Mouse (Mus musculus): ENCODE measurements around the gene Arhgef15. TPM values are rescaled to one million over a fixed set of nuclear protein-coding genes. Genes with fewer than 3 reads are reported as not detected.
"Not testable (repeated sequence)": the region's sequence is repeated elsewhere in the genome, so short reads cannot be mapped to it uniquely, and the experiment has no call there.

Gene Arhgef15
- total RNA-seq, 2 experiments from 2014 or later = 20.4 to 24.0 TPM

DNA sequence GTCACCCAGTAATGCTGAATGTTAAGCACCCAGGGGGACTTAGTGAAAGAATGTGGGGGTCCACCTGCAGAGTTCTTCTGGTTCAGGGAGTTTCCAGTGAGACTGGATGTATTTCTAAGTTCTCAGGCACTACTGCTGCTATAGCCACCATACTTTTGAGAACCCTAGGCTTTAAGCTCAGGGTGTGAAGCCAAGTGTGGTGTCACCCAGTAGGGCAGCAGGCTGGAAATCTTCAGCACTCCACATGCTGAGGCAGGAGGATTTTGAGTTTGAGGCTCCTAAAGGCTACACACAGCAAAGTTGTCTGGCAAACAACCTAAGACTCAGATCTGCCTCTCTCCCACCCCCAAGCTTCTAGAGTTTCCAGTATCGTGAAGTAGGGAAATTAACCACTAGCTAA is 9.3 kb upstream of the Arhgef15 start:
- no peak for DNase-seq (ENCODE audit: low spot score in 2 of 2)

DNA sequence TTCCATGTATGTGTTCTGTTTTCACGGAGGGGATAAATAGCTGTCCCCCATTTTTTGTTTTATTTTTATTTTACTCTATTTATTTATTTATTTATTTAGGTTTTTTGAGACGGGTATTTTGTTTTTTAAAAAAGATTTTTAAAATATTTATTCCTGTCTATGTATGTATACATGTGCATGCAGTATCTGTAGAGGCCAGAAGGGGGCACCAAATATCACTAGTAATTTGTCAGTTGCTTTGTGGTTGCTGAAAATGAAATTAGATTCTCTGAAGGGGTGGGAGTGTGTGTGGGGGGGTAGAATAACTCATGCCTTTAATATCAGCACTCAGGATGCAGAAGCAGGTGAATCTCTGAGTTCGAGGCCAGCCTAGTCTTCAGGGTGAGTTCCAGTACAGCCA is 8.6 kb upstream of the Arhgef15 start:
- DNase-seq (ENCODE audit: low spot score in 2 of 2) = peak in 1 of 2 experiments; percentile 62

DNA sequence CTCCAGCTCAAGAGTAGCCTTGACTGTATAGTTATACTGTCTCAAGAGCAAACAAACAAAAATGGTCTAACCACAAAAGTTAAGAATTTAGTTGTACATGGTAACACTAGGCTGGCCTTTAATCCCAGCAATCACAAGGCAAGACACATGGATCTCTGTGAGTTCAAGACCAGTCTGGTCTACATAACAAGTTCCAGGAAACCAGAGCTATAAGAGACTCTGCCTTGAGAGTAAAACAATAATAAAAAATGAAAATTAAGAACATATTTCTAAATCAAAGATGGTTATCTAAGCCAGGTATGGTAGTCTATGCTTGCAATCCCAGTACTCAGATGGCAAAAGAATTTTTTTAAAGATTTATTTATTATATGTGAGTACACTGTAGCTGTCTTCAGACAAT is 7.8 kb upstream of the Arhgef15 start:
- no peak for DNase-seq (ENCODE audit: low spot score in 2 of 2)

DNA sequence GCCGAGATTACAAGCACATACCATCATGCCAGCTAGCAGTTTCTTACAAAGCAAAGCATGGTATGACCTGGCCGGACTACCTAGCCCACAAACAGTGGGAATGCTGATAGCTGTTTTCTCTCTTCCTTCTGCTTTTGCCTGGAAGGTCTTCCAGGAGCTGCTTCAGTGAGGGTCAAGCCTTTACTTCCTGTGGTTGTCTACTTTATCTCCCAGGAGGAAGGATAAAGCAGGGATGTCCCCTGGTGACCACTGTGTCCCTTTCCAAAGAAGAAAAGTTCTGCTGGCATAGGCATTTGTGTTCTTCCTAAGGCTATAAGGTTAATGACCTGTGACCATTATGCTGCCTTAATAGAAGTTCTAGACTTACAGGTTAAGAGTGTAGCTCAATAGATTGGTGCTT is 6.1 kb upstream of the Arhgef15 start:
- no peak for DNase-seq (ENCODE audit: low spot score in 2 of 2)

DNA sequence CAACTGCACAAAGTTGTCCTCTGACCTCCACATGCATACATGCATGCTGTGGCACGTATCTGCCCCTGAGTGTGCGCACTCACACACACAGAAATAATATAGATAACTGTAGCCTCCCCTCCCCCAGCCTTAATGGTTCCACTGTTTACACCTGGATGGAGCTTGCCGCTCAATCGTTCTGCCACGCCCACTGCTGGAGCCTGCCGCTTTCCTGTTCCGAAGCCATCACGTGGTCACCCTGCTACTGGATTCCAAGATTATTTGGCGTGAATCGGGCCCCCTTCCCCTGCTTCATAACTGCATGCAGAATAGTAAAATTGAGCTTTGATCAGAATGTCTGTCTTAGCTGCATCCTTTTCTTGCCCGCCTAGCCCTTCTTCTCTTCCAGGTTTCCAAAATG is 4.9 kb upstream of the Arhgef15 start:
- not testable (repeated sequence) for DNase-seq (ENCODE audit: low spot score in 2 of 2)

DNA sequence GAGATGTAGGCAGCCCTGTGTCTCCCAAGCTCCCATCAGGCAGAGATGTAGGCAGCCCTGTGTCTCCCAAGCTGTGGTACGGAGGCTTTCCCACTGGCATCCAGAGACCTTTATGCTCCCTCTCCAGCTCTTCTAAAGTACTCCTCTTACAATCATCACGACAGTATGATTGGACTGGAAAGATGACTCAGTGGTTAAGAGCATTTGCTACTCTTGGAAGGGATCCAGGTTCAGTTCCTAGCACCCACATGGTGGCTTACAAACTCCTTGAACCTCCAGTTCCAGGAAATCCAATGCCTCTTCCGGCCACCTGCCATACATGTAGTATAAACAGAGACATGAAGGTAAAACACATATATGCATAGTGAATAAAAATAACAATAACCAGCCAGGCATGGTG is 4.3 kb upstream of the Arhgef15 start:
- no peak for DNase-seq (ENCODE audit: low spot score in 2 of 2)

DNA sequence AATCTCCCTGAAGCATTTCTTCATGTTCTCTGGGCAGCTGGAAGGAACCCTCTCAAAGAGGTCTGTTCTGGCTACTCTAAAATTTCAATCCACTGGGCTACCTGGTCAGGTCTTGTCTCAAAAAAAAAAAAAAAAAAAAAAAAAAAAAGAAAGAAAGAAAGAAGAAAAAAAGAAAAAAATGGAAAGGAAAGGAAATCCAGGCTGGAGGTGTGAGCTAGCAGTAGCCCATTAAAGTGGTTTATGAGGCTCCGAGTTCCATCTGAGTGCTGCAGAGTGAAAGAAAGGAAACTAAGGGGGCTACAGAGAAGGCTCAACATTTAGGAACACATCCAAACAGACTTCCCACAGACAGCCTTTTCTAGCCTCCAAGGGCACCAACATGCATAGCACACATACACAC is 691 bp upstream of the Arhgef15 start:
- no peak for DNase-seq (ENCODE audit: low spot score in 2 of 2)

DNA sequence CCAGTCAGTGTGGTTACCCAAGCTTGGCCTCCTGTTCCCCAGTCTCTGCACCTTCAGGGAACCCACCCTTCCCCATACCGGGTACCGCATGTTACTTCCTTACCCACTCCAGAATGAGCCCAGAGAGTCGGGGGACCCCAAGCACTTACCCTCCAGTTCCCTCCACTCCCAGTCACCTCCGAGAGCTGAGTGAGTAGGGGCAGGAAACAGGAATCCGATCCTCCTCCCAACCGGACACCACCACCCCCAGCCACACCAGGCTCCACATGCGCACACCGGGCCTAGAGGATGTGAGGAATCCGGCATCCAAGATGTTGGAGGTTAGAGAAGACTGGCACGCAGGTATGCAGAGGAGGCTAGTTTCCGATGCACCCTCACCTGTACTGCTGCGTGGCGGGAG is 583 bp downstream of the Arhgef15 start:
- DNase-seq (ENCODE audit: low spot score in 2 of 2) = no peak

DNA sequence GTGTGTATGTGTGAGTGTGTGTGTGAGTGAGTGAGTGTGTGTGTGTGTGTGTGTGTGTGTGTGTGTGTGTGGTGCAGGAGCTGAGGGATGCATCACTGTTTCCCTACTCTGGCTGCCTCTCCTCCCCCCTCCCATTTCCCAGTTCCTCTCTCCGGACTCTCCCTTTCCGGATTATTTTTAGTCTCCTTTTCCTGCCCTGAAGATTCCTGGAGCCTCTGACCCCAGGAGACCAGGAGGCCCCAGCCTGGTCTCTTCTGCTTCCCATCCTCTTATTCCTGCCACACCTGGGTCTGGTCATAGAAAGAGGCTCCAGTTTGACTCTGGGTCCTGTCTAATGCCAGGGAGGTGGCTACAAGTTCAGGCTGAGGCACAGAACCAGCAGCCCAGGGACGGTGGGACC is 1.2 kb downstream of the Arhgef15 start:
- no peak for DNase-seq (ENCODE audit: low spot score in 2 of 2)

DNA sequence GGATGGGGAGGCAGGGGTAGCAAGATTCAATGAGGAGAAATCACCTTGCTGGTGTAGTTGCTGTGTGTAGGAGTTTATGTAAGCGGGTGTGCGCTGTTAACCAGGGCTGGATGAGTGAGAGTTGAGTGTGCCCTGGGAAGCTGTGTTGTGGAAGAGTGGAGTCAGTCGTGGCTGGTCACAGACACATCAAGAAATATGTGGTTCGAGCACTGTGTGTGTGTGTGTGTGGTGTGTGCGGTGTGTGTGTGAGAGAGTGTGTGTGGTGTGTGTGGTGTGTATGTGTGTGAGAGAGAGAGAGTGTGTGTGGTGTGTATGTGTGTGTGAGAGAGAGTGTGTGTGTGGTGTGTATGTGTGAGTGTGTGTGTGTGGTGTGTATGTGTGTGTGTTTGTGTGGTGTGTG is 1.8 kb downstream of the Arhgef15 start:
- no peak for DNase-seq (ENCODE audit: low spot score in 2 of 2)

DNA sequence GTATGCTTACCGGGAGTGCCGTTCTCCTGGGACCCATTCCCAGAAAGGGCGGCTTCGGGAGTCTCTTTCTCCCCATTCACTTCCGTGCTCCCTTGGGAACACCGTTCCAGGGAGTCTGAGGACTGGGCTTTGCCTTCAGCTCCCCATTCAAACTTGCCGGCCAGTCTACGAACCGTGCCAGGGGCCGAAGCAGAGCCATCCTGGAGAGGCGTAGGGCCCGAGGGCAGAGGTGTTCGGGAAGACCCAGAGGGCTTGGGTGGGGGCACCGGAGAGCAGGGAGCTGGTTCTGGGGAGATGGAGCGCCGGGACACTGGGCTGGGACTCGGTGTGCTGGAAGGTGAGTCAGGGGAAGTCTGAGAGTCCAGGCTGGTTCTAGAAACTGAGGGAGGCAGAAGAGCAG is 2.9 kb downstream of the Arhgef15 start:
- DNase-seq (ENCODE audit: low spot score in 2 of 2) = no peak

DNA sequence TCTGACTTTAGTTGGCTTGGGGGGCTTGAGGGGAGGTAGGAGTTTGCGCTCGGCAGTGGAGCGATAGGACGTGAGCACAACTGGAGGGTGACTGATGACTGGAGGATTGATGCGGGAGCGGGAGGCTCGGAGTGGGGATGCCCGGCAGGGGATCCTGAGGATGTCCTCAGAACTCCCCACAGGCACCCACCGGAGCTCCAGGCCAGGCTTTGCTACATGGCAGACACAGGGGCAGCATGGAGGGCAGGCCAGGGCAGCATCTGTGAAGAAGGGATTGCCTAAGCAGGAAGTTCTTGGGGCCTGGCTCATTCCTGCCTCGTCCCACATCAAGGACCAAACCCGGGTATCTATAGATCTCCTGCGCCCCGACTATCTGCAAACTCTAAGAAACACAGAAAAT is 3.4 kb downstream of the Arhgef15 start:
- no peak for DNase-seq (ENCODE audit: low spot score in 2 of 2)

DNA sequence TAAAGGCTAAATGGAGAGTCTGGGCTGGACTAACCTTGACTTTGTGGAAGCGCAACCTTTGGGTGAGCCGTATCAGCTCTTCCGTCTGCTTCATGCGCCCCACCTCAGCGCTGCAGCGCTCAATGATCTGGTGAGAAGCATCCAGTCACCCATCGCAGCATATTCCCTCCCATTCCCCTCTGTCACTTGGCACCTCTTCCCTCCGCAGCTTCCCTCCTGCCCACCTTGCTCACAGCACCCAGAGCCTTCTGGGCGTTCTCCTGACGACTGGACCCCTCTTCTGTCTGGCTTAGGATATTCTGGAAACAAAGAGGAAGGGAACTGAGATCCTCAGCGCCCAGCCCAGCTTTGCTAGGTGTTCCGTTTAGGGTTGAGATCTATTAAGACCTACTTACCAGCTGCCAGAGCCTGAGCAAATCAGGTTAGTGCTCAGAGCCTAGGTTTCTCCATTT is 9.7 kb downstream of the Arhgef15 start:
- peak in 1 of 2 experiments; percentile 38 for DNase-seq (ENCODE audit: low spot score in 2 of 2)

DNA sequence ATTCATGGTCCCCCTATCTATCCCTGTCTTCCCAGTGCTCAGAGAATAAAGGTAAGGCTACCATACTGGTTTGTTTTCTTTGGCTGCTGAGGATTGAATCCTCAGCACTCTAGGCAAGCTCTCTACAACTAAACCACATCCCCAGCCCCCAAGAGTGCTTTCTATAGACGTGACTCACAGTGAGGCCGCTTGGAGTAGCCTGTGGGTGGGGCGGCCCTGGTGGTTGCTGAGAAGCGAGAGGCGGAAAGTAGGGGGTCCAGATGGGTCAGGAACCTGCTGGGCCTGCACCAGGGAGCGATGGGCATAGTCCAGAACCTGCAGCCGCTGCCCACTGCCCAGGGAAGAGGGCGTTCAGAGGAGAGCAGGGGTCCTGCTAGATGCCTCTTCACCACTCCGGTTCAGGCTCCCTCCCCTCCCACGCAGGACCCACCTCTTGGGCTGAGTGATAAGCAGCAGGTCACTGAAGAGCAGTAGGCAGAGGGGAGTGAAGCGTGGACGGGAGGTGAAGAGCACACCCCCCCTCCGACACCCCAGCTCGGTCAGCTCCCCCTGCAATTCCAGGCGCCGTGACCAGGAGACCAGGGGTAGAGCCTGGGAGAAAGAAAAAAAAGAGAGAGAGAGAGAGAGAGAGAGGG is 10.4 kb downstream of the Arhgef15 start:
- peak; percentile 60 to 71 for DNase-seq (ENCODE audit: low spot score in 2 of 2)

DNA sequence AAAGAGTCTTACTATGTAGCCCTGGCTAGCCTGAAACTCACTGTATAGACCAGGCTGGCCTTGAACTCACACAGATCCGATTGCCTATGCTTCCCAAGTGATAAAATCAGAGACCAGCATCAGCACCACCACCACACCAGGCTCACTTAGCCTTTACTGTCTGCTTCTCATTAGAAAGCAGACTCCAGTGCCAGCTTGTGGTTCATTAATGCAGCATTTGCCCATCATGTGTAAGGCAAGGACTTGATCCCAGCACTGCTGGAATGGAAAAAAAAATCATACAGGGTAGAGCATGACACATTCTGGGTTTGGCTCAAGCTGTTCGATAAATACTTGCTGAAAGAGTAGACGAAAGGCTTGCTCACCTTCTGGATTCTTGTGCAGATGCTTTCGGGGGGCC is 11.3 kb downstream of the Arhgef15 start:
- DNase-seq (ENCODE audit: low spot score in 2 of 2) = no peak

DNA sequence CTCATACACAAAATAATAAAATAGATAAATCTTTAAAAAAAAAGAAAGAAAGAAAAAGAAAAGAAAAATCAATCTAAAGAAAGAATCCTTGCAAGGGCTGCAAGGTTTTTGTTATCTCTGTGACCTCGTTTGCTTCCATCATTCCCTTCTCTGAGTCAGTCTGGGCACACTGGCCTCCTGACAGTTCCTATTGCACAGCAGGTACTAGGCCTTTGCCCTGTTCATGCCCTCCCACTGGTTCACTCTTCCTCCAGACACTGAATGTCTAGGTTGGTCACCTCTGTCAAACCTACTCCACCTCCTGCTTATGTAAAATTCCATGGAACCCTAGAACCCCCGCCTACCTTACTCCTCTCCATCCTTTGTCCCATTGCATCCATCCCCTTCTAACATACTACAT is 12.0 kb downstream of the Arhgef15 start:
- no peak for DNase-seq (ENCODE audit: low spot score in 2 of 2)

DNA sequence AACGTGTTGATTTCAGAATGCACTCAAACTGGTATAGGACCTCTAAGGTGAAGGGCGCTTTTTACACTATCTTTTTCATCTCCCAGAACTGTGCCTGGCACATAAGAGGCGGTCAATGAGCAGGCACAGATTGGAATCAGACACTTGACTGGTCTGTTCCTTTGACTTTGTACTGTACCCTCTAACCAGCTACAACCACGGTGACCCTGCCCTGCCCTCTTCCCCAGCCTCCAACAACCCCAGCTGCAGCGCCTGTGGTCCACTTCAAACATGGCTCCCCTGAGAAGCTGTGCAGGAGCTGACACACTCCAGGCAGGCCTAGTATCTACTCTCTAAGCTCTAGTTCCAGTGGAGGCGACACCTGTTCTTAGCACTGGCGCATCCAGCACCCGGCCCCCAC is 14.5 kb downstream of the Arhgef15 start:
- no peak for DNase-seq (ENCODE audit: low spot score in 2 of 2)

DNA sequence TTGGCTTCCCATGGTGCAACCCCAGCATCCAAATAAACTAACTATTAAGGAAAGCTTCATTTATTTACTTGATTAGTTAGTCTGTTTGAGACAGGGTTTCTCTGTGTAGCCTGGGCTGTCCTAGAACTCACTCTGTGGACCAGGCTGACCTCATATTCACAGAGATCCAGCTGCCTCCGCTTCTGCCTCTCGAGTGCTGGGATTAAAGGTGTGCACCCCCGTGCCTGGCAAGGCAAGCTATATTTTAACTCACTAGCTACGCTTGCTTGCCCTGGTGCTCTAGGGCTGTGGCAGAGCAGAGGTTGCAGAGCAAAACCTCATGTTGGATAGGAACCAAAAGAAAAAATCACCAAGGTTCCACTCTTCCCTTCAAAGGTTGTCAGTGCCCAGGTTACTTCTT is 16.8 kb downstream of the Arhgef15 start:
- no peak for DNase-seq (ENCODE audit: low spot score in 2 of 2)

DNA sequence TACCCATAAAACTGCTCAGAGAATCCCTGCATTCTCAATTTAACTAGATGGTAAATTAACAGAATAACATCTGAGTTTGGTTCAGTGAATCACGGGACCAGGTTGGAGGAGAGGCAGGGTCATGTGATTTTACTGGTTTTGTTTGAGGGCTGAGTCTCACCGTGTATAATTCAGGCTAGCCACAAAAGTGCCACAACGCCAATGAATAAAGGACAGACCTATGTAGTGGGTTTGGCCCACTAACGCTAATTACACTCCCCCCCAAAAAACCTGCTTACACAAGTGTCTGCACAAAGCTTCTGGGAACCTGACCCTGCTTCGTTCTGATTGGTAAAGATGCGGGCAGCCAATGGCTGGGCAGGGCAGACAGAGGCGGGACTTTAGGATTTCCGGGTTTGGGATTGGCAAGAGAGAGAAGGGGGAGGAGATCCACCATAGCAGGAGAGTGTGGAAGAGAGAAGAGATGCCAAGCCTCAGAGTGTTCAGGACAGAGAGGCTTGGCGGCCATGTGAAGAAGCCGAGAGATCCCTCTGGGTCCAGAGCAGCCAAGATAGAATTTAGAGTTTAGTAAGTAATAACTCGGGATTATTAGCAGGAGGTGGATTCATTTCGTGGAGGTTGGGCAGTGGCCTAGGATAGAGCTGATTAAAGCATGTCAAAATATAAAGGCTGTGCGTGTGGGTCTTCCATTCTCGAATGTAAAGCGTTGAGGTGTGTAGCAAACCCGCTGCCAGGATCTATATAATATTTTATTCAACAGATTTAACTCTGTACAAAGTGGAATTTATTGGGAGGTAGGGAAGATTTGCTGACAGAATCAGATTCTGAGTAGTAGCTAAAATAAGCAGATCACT is 17.6 kb downstream of the Arhgef15 start:
- DNase-seq (ENCODE audit: low spot score in 2 of 2) = peak; percentile 71 to 81

DNA sequence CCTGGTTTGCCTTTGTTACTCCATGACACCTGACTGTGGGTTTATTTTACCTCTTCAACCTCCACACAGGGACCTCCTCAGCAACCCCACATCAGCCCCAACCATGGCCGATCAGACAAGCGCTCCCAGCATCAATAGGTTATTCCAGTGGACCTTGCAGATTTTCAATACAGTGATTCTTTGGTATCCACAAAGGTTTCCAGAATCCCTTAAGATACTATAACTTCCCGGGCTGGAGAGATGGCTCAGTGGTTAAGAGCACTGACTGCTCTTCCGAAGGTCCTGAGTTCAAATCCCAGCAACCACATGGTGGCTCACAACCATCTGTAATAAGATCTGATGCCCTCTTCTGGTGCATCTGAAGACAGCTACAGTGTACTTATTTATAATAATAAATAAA is 20.3 kb downstream of the Arhgef15 start:
- not testable (repeated sequence) for DNase-seq (ENCODE audit: low spot score in 2 of 2)

DNA sequence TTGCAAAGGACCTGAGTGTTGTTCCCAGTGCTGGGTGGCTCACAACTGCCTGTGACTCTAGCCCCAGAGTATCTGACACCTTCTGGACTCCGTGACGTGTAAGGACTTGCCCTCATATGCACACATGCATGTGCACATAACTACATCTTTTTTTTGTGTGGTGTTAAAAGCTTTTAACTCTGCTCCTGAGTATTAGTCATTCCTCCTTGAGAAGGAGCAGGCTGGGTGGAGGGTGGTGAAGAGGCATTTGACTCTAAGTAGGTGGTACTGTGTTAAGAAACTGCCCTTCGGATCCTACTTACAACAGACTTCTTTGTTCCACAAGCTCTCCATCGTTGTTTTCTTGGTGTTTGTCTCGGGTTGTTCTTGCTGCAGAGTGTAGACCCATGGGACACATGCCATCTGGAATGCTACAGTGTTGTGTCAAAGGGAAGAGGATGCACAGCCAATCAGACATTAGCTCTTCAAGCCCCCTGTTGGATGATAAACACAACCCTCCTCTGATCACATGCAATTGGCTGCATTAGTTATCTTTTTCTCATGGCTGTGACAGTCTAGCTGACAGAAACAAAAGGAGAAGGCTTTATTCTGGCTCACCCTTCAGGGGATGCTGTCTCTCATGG is 23.3 kb downstream of the Arhgef15 start:
- no peak for DNase-seq (ENCODE audit: low spot score in 2 of 2)

DNA sequence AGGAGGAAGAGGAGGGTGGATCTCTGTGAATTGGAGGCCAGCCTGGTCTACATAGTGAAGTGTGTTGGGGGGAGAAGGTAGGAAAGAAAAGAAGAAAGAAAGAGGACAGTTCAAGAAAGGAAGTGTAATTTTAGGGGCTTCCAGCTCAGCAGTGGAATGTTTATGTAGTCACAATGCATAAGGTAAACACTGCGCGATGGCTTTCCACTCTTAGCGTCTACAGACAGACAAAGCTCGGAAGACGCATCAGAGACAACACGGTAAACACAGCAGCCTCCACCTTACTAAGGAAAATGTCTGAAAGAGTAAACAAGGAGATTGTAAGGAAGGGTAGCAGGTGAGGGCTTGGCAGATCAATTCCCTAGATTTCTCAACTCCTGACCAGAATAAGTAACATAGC is 27.3 kb downstream of the Arhgef15 start:
- no peak for DNase-seq (ENCODE audit: low spot score in 2 of 2)

All from left cerebral cortex, adult 18-20 months (tissue).